Mouse (Mus musculus) limb, embryonic 15.5 days (tissue): ENCODE results near the gene Bpifa2. TPM values are rescaled to one million over a fixed set of nuclear protein-coding genes. Genes with fewer than 3 reads are reported as not detected.
"Not testable (repeated sequence)": the region's sequence is repeated elsewhere in the genome, so short reads cannot be mapped to it uniquely, and the experiment has no call there.

Experiments used
- ATAC-seq: fragments of 200-750 bp; cut with Nextera tagmentation; 2 replicates; pipeline ENCODE4 v1.8.0; 2017; ENCODE audit warnings: low read depth, moderate TSS enrichment; ENCODE audit not compliant: insufficient number of reproducible peaks, low FRiP score, low TSS enrichment
- H3K27ac ChIP-seq: fragments of 300-500 bp; sonication (generic); 2 replicates; pipeline ENCODE4 v1.5.1; 2015; ENCODE audit warnings: moderate library complexity, mild to moderate bottlenecking, inconsistent platforms
- H3K27me3 ChIP-seq: fragments of 300-500 bp; sonication (generic); 2 replicates; pipeline ENCODE4 v1.6.1; 2015; ENCODE audit warnings: inconsistent platforms
- H3K36me3 ChIP-seq: fragments of 300-500 bp; sonication (generic); 2 replicates; pipeline ENCODE4 v1.6.1; 2015; ENCODE audit warnings: inconsistent platforms
- H3K4me1 ChIP-seq: fragments of 300-500 bp; sonication (generic); 2 replicates; pipeline ENCODE4 v1.6.1; 2015; ENCODE audit warnings: inconsistent platforms
- H3K4me2 ChIP-seq: fragments of 300-500 bp; sonication (generic); 2 replicates; pipeline ENCODE4 v1.6.1; 2015; ENCODE audit warnings: mild to moderate bottlenecking, inconsistent platforms
- H3K4me3 ChIP-seq: fragments of 300-500 bp; sonication (generic); 2 replicates; pipeline ENCODE4 v1.5.1; 2015; ENCODE audit warnings: mild to moderate bottlenecking, inconsistent platforms
- H3K9ac ChIP-seq: fragments of 300-500 bp; sonication (generic); 2 replicates; pipeline ENCODE4 v1.6.1; 2015; ENCODE audit warnings: inconsistent platforms
- H3K9me3 ChIP-seq: fragments of 300-500 bp; sonication (generic); 2 replicates; pipeline ENCODE4 v1.6.1; 2016; ENCODE audit warnings: inconsistent platforms
- WGBS: fragments of 180-500 bp; shearing (Covaris S2); methylation state at CpG from one replicate; pipeline ENCODE4 v1.1.7; 2015; 5-methylcytosine and 5-hydroxymethylcytosine counted together
- polyA plus RNA-seq: library from polyadenylated mRNA; unstranded; fragments of >200 nt; fragmentation: Nextera tagmentation; extraction: Ambion mirVana; gene quantifications from 2 replicates; pipeline ENCODE4 v1.2.1, GENCODE M21; 2015

Gene Bpifa2
- polyA plus RNA-seq, 1 experiment from 2014 or later, result 0.41 TPM

DNA sequence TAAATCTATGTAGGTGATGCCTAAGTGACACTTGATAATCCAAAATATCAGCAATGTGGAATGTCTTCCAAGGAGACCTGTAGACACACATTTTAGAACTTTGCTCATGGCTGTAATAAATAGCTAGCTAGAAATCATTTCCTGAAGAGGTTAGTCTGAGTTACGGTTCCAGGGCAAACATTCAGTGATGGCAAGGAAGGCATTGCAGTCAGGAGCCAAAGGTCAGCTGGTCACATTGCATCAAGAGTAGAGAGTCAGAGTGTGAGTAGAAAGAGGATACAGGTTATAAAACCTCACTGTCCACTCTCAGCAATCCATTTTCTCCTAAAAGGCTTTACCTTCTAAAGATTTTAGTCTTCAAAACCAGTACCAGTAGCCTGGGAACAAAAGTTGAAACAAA lies 9.9 kb downstream of the Bpifa2 start:
- 77% methylated on average over 1 of the region's 1 CpGs for WGBS
- no peaks in the 10 kb centered on the region for H3K4me1 ChIP-seq
- H3K9me3 ChIP-seq, result no peaks in the 10 kb centered on the region
- H3K9ac ChIP-seq, result no peak overlapping the region
- H3K27me3 ChIP-seq, result no peaks in the 10 kb centered on the region
- no peak overlapping the region for H3K27ac ChIP-seq
- H3K4me2 ChIP-seq, result no peak overlapping the region
- H3K4me3 ChIP-seq, result no peak overlapping the region
- H3K36me3 ChIP-seq, result no peaks in the 10 kb centered on the region
- no peak for ATAC-seq

DNA sequence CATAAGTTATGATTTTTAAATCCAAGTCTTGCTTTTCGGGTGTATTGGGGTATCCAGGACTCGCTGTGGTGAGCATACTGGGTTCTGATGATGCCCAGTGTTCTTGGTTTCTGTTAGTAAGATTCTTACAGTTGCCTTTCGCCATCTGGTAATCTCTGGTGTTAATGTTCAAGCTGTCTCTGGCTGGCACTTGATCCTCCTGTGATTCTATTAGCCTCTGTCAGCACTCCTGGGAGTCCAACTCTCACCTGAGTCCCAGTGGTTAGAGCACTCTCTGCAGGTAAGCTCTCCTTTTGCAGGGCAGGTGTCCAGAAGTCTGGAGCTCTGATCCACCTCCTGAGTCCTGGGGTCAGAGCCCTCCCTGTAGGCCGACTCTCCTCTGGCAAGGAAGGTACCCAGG lies 16.6 kb downstream of the Bpifa2 start:
- not testable (repeated sequence) for H3K4me3 ChIP-seq, H3K27me3 ChIP-seq, H3K36me3 ChIP-seq, H3K9me3 ChIP-seq, ATAC-seq, H3K4me1 ChIP-seq, H3K27ac ChIP-seq, H3K4me2 ChIP-seq, H3K9ac ChIP-seq
- 85% methylated on average over 4 of the region's 4 CpGs for WGBS

DNA sequence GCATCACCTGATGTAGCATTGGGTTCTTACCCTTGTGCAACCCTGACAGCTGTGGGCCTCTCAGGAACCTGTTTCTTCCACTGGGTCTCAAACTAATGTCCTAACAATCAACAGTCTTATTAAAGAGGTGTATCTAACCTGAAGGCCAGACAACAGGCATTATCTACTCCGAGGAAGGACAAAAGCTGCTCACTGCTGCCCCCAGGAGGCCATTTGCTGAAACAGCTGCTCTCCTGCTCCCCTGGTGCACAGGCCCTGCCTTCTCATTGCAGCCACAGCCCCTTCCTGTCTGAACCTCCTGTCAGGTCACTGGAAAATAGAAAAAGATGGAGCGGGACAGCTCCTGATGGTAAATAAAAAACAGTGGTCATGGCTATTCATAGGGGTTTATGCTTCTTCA lies 30.9 kb downstream of the Bpifa2 start:
- Histone ChIP-seq H3K9me3 (no peaks in the 10 kb centered on the region), H3K36me3 (no peaks in the 10 kb centered on the region), H3K27me3 (no peaks in the 10 kb centered on the region), H3K4me1 (no peaks in the 10 kb centered on the region), H3K4me2 (no peak overlapping the region), H3K4me3 (no peak overlapping the region), H3K27ac (no peak overlapping the region), H3K9ac (no peak overlapping the region)
- WGBS, result 66% methylated on average over 2 of the region's 2 CpGs
- no peak for ATAC-seq

DNA sequence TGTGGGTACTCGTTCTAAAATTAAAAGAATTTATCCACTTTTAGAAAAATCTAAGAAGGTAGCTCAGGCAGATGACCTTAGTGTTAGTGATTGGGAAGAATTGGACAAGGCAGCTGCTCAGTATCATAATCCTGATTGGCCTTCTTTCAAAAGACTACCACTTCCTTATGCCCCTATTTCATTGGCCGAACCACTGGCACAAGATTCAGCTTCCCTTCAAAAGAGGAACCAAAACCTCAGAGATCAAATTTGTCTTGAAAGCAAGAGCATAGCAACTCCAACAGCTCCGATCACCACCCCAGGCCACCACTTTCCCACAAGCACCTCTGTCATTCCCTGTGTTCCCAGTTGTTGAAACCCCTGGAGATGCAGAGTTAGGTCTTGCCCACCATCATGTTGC lies 36.7 kb downstream of the Bpifa2 start:
- no peak for ATAC-seq
- Histone ChIP-seq H3K4me1 (no peaks in the 10 kb centered on the region), H3K36me3 (no peaks in the 10 kb centered on the region), H3K27me3 (no peaks in the 10 kb centered on the region), H3K9me3 (no peaks in the 10 kb centered on the region), H3K27ac (no peak overlapping the region), H3K4me2 (no peak overlapping the region), H3K4me3 (no peak overlapping the region), H3K9ac (no peak overlapping the region)
- 78% methylated on average over 3 of the region's 3 CpGs for WGBS

DNA sequence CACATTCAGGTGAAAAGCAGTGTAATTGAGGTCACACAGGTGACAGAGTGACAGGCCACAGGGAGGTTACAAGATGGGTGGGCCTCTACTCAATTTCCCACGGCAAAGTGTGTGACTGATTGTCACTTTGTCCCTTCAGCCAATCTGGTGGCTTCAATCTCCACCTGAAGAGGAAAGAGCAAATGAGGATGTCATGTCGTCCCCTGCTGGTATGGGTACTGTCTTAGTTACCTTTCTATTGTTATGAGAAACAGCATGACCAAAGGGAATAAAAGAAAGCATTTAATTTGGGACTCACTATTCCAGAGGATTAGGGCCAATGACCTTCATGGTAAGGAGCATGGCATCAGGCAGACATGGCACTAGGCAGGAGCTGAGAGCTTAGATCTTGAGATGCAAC lies 50.6 kb downstream of the Bpifa2 start:
- Histone ChIP-seq H3K4me2 (no peak overlapping the region), H3K9me3 (no peaks in the 10 kb centered on the region), H3K9ac (no peak overlapping the region), H3K27me3 (no peaks in the 10 kb centered on the region), H3K27ac (no peak overlapping the region), H3K36me3 (no peaks in the 10 kb centered on the region), H3K4me3 (no peak overlapping the region), H3K4me1 (no peaks in the 10 kb centered on the region)
- WGBS, result 63% methylated on average over 2 of the region's 2 CpGs
- ATAC-seq, result no peak

Other genes with a start within 250 kb of the Bpifa2 start
- gene Efcab8, start 228.3 kb upstream of the Bpifa2 start, polyA plus RNA-seq, result not detected in 2 replicates
- not detected in 2 replicates for gene Sun5, start 137.2 kb upstream of the Bpifa2 start, polyA plus RNA-seq
- gene Bpifb2, start 133.2 kb upstream of the Bpifa2 start, polyA plus RNA-seq, result not detected in 2 replicates
- gene Bpifb6, start 107.9 kb upstream of the Bpifa2 start, polyA plus RNA-seq, result not detected in 2 replicates
- not detected in 2 replicates for gene Bpifb3, start 90.0 kb upstream of the Bpifa2 start, polyA plus RNA-seq
- gene Bpifb4, start 70.1 kb upstream of the Bpifa2 start, polyA plus RNA-seq, result not detected in 2 replicates
- not detected in 2 replicates for gene Bpifa6, start 33.3 kb upstream of the Bpifa2 start, polyA plus RNA-seq
- not detected in 2 replicates for gene Bpifa3, start 122.1 kb downstream of the Bpifa2 start, polyA plus RNA-seq
- not detected in 2 replicates for gene Bpifa1, start 134.6 kb downstream of the Bpifa2 start, polyA plus RNA-seq
- gene Bpifa5, start 154.3 kb downstream of the Bpifa2 start, polyA plus RNA-seq, result not detected in 2 replicates
- 0.20 and 0.35 TPM in 2 replicates for gene Bpifb1, start 182.6 kb downstream of the Bpifa2 start, polyA plus RNA-seq
- 0.81 and 0.83 TPM in 2 replicates for gene Bpifb5, start 215.5 kb downstream of the Bpifa2 start, polyA plus RNA-seq
- not detected in 2 replicates for gene Bpifb9a, start 249.6 kb downstream of the Bpifa2 start, polyA plus RNA-seq